Mouse (Mus musculus) lung, embryonic 14.5 days (tissue): ENCODE measurements around the gene Filip1. TPM values are rescaled to one million over a fixed set of nuclear protein-coding genes. Genes with fewer than 3 reads are reported as not detected.

Source experiments
- ATAC-seq: fragments of 200-750 bp; cut with Nextera tagmentation; 2 replicates; pipeline ENCODE4 v1.8.0; 2017; ENCODE audit warnings: mild to moderate bottlenecking, moderate TSS enrichment, moderate library complexity; ENCODE audit not compliant: insufficient read depth
- DNase-seq: peaks from one replicate; pipeline ENCODE4 v3.0.0-alpha.2; 2015
- H3K27ac ChIP-seq: fragments of 300-500 bp; sonication (generic); 2 replicates; pipeline ENCODE4 v1.5.1; 2014; ENCODE audit warnings: low read depth, mild to moderate bottlenecking, moderate library complexity
- H3K27me3 ChIP-seq: fragments of 300-500 bp; sonication (generic); 2 replicates; pipeline ENCODE4 v1.6.1; 2014; ENCODE audit warnings: low read length, control low read depth; ENCODE audit not compliant: insufficient read depth
- H3K36me3 ChIP-seq: fragments of 300-500 bp; sonication (generic); 2 replicates; pipeline ENCODE4 v1.6.1; 2014; ENCODE audit warnings: control low read depth; ENCODE audit not compliant: insufficient read depth
- H3K4me1 ChIP-seq: fragments of 300-500 bp; sonication (generic); 2 replicates; pipeline ENCODE4 v1.6.1; 2014; ENCODE audit warnings: antibody characterized with exemption, control low read depth; ENCODE audit not compliant: insufficient read depth
- H3K4me2 ChIP-seq: fragments of 300-500 bp; sonication (generic); 2 replicates; pipeline ENCODE4 v1.6.1; 2014; ENCODE audit warnings: mild to moderate bottlenecking
- H3K4me3 ChIP-seq: fragments of 300-500 bp; sonication (generic); 2 replicates; pipeline ENCODE4 v1.5.1; 2014; ENCODE audit warnings: low read depth, low read length
- H3K9ac ChIP-seq: fragments of 300-500 bp; sonication (generic); 2 replicates; pipeline ENCODE4 v1.6.1; 2014
- H3K9me3 ChIP-seq: fragments of 300-500 bp; sonication (generic); 2 replicates; pipeline ENCODE4 v1.6.1; 2016; ENCODE audit warnings: low read depth, low read length, control low read depth
- CTCF ChIP-seq: IDR thresholded peaks from 2 replicates; pipeline ENCODE4 v1.5.1; 2016; ENCODE audit warnings: antibody characterized with exemption, low read depth
- WGBS: fragments of 180-500 bp; shearing (Covaris S2); extraction: QIAGEN DNeasy Blood & Tissue Kit; methylation state at CpG from one replicate; pipeline ENCODE4 v1.1.7; 2014; 5-methylcytosine and 5-hydroxymethylcytosine counted together
- polyA plus RNA-seq: library from polyadenylated mRNA; unstranded; fragments of >200 nt; fragmentation: Nextera tagmentation; extraction: Ambion mirVana; gene quantifications from 2 replicates; pipeline ENCODE4 v1.2.1, GENCODE M21; 2014

The Filip1 gene
- polyA plus RNA-seq, 1 experiment from 2014 or later = 12.2 TPM

DNA sequence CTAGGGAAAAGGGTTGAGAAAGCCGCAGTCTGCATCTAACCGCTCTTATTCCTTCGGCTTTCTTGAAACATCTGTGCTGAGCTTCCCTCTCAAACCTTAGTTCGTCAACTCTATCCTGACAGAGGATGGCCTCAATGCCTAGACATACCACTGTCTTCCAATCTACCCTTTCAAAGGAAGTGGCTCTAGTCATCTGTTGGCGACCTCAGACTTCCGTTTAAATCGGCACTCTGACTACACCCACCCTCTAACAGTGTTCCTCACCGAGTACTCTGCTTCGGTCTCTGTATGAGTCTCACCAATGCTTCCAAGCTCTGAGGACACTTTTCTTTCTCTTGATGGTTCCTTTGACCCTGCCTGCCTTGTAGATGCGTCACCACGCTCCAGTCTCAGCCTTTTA lies 196.6 kb downstream of the Filip1 start:
- DNase-seq = no peak
- no peak for ATAC-seq
- no peak overlapping the region for H3K9ac ChIP-seq
- no peak for TF ChIP-seq CTCF
- H3K9me3 ChIP-seq = peaks cover 4% of the 10 kb centered on the region; the same call in 1 of the 2 replicates
- H3K36me3 ChIP-seq = peaks cover 19% of the 10 kb centered on the region; the same call in 1 of the 2 replicates
- H3K4me3 ChIP-seq = no peak overlapping the region
- no peaks in the 10 kb centered on the region for H3K27me3 ChIP-seq
- WGBS = 87% methylated on average over 11 of the region's 11 CpGs
- H3K27ac ChIP-seq = no peak overlapping the region
- no peak overlapping the region for H3K4me2 ChIP-seq
- H3K4me1 ChIP-seq = no peaks in the 10 kb centered on the region

DNA sequence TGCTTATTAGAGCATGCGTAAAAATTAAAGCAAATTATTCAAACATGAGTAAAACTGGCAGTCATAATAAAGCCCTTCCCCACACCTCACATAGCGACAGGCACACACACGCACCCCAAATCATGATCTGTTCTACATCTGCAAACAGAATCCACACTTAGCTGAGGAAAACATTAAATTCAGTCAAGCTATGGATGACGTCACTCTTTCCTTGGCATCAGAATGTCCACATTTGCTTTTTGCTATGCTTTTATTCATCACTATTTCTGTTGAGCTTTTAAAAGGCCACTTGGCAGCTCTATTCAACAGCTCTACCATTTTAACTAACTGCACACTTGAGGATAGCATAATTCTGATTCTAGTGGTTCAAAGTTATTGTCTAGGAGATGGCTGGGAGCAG lies 198.1 kb downstream of the Filip1 start:
- Histone ChIP-seq H3K9ac (no peak overlapping the region), H3K4me2 (no peak overlapping the region), H3K27me3 (no peaks in the 10 kb centered on the region), H3K9me3 (peaks cover 4% of the 10 kb centered on the region; the same call in 1 of the 2 replicates), H3K27ac (no peak overlapping the region), H3K4me3 (no peak overlapping the region), H3K4me1 (0 out of 2 replicates have a peak, but pooled peaks cover 3% of the 10 kb centered on the region), H3K36me3 (peaks cover 16% of the 10 kb centered on the region; the same call in 1 of the 2 replicates)
- 76% methylated on average over 4 of the region's 4 CpGs for WGBS
- ATAC-seq = no peak
- no peak for DNase-seq
- no peak for TF ChIP-seq CTCF

DNA sequence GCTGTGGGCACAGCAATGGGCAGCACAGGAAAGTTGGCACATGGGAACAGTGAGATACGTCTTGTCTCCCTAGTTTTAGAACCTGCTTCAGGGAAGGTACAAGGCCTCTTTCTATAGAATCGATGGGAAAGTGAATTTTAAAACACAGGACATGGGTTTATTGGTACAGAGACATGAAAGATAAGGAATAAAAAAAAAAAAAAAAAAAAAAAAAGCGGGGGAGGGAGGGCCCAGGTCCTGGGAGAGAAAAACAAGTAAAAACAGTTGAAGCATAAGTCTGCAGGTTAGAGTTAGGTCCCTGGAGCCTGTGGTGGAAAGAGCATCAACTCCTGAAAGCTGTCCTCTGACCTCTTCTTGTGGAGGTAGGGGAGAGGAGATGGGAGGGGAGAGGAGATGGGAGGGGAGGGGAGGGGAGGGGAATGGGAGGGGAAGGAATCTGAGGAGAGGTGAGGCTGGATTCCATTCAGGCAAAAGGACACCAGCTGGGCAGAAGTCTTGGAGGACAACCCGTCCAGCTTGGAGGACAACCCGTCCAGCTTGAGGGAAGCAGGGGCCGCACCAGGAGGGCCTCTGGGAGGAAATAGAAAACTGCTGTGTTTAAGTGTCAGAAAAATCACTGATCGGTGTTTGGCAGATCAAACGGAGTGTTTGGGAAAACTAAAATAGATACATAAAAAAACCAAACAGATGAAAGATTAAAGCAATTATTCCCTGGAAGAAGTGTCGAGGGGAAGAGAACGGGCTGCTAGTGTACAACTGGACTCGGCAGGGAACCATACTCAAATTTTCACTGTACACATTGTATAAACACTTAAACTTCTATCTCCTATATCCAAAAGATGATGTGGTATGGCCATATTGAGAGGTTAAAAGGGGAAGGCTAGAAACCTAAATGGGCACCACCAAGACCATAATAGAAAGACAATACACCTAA lies 201.4 kb downstream of the Filip1 start:
- DNase-seq = peak; percentile 82
- H3K4me2 ChIP-seq = no peak overlapping the region
- H3K4me1 ChIP-seq = peaks cover 10% of the 10 kb centered on the region
- peak overlapping the region; percentile 58 for H3K27ac ChIP-seq
- H3K9ac ChIP-seq = no peak overlapping the region
- 32% methylated on average over 11 of the region's 11 CpGs for WGBS
- ATAC-seq = peak; percentile 78
- TF ChIP-seq CTCF = no peak
- H3K27me3 ChIP-seq = no peaks in the 10 kb centered on the region
- H3K9me3 ChIP-seq = no peaks in the 10 kb centered on the region
- H3K36me3 ChIP-seq = no peaks in the 10 kb centered on the region
- H3K4me3 ChIP-seq = no peak overlapping the region

DNA sequence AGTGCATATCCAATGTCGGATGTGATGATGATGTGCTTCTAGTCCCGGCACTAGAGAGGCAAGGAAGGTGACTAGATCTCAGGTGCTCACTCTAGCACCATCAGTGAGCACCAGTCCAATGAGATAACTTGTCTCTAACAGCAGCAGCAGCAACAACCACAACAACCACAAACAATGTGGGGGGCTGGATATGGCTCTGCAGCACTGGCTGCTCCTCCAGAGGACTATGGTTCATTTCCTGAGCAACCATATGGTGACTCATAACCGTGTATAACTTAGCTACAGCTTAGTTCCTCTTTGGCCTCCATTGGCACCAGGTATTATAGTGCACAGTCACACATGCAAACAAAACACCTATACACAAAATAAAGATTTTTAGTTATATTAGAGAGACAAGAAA lies 202.1 kb downstream of the Filip1 start:
- H3K27me3 ChIP-seq = no peaks in the 10 kb centered on the region
- H3K27ac ChIP-seq = no peak overlapping the region
- 70% methylated on average over 3 of the region's 3 CpGs for WGBS
- no peaks in the 10 kb centered on the region for H3K36me3 ChIP-seq
- peaks cover 10% of the 10 kb centered on the region for H3K4me1 ChIP-seq
- ATAC-seq (no peak), DNase-seq (no peak)
- H3K9me3 ChIP-seq = no peaks in the 10 kb centered on the region
- no peak overlapping the region for H3K4me2 ChIP-seq
- H3K9ac ChIP-seq = no peak overlapping the region
- TF ChIP-seq CTCF = no peak
- H3K4me3 ChIP-seq = no peak overlapping the region

DNA sequence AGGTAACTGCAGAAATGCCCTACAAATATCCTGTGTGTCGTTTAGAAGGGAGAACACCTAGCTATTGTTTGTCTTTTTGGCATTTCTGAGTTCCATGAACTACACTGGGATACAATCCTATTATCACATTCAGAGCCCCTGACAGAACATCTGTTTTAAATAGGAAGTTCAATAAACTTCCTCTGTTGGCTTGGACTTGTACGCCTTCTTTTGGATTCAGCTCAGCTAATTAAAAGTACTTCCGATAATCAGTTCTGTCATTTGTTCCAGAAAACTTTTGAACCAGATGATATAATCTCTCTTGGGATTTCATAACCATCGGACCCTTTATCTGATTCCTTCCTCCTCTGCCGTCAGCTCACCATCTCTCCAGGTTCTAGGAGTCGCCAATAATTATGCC lies 203.2 kb downstream of the Filip1 start:
- no peaks in the 10 kb centered on the region for H3K36me3 ChIP-seq
- peaks cover 10% of the 10 kb centered on the region for H3K4me1 ChIP-seq
- 0 out of 2 replicates have a peak overlapping the region, but pooled peaks have one; percentile 5 for H3K4me2 ChIP-seq
- H3K27me3 ChIP-seq = no peaks in the 10 kb centered on the region
- no peak for TF ChIP-seq CTCF
- H3K4me3 ChIP-seq = no peak overlapping the region
- no peaks in the 10 kb centered on the region for H3K9me3 ChIP-seq
- DNase-seq = peak; percentile 49
- peak overlapping the region; percentile 44; the same call in 1 of the 2 replicates for H3K27ac ChIP-seq
- WGBS = 38% methylated on average over 6 of the region's 6 CpGs
- no peak for ATAC-seq
- no peak overlapping the region for H3K9ac ChIP-seq

DNA sequence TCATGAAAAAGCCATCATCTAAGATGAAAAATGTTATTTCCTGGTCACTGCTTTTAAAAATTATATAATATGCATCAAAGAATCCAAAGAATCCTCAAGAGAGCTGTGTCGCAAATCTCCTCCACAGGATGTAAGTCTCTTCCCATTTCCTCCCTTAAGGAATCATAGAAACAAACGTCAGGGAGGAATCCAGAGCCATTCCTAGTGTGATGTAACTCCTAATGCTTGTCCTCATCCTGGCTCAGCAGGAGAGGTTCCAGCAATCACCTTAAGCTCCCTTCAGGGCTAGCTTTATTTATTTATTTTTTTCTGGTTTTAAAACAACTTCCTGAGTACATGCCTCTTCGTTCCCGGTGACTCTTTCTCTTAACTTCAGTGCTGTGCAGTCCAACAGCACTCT lies 205.5 kb downstream of the Filip1 start:
- no peak overlapping the region for H3K4me3 ChIP-seq
- ATAC-seq (no peak), DNase-seq (peak; percentile 47)
- no peak for TF ChIP-seq CTCF
- no peak overlapping the region for H3K27ac ChIP-seq
- 23% methylated on average over 4 of the region's 4 CpGs for WGBS
- no peak overlapping the region for H3K4me2 ChIP-seq
- H3K9me3 ChIP-seq = no peaks in the 10 kb centered on the region
- peaks cover 10% of the 10 kb centered on the region for H3K4me1 ChIP-seq
- no peaks in the 10 kb centered on the region for H3K36me3 ChIP-seq
- no peak overlapping the region for H3K9ac ChIP-seq
- no peaks in the 10 kb centered on the region for H3K27me3 ChIP-seq

DNA sequence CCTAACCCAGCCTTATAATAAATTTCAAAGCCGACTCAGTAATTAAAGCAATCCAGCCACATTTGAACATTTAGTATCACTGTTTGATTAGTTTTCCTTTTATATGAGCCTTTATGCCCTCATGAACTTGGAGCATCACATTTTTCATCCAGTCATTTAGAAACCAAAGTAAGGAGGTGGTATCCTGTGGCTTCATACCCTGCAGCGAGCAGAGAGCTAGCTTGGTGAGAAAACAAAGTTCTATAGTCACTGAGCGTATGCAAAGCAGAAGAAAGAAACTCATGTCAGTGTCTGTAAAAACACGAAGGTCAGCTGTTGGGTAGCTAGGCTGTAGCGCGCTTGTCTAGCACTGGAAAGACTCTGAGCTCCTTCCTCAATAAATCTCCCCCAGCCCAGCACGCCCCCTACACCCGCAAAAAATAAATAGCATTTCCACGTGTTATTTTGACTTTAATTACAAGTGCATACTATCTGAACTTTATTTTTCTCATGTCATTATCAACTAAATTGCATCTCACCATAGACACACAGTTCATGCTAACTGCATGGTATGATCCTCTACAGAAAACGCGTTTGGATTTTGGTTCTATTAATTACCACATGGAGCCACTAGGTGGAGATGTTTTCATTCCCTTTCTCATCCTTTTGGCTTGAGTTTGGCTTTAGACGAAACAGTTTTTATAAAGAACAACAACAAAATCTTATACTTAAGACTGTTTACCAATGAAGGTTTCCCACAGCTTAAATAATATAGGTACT lies 206.2 kb downstream of the Filip1 start:
- TF ChIP-seq CTCF = peak; percentile 86
- no peak overlapping the region for H3K27ac ChIP-seq
- peak; percentile 91 for DNase-seq
- no peak overlapping the region for H3K4me2 ChIP-seq
- peaks cover 10% of the 10 kb centered on the region for H3K4me1 ChIP-seq
- ATAC-seq = 0 out of 2 replicates have a peak, but pooled peaks have one; percentile 19
- no peak overlapping the region for H3K9ac ChIP-seq
- H3K4me3 ChIP-seq = no peak overlapping the region
- no peaks in the 10 kb centered on the region for H3K36me3 ChIP-seq
- WGBS = 41% methylated on average over 12 of the region's 12 CpGs
- no peaks in the 10 kb centered on the region for H3K27me3 ChIP-seq
- H3K9me3 ChIP-seq = no peaks in the 10 kb centered on the region
